18 mouse cellular contexts compared by ENCODE assay signal in genomic region chr2:146477491-146477890, GRCm38 (mm10).
"Had no signal": no experiment of that assay in that cellular context is flagged by ENCODE, and none has a peak within 500 bp of the region (broad histone marks: within the 10 kb centered on the region; RNA-seq: fewer than 3 reads in every experiment).

No protein-coding gene starts in this region.

- H3K4me1 ChIP-seq: limb, embryonic 15.5 days; midbrain, embryonic 12.5 days; midbrain, embryonic 15.5 days; neural tube, embryonic 12.5 days; neural tube, embryonic 15.5 days had no signal

- H3K9me3 ChIP-seq: limb, embryonic 12.5 days; limb, embryonic 15.5 days; midbrain, embryonic 12.5 days; midbrain, embryonic 15.5 days; neural tube, embryonic 12.5 days; neural tube, embryonic 15.5 days had no signal

- H3K36me3 ChIP-seq: limb, embryonic 12.5 days; limb, embryonic 15.5 days; midbrain, embryonic 15.5 days had no signal

- H3K4me3 ChIP-seq: limb, embryonic 12.5 days; limb, embryonic 15.5 days; midbrain, embryonic 12.5 days; midbrain, embryonic 15.5 days; neural tube, embryonic 12.5 days; neural tube, embryonic 15.5 days had no signal

- DNase-seq: kidney, postnatal 14 days; kidney, postnatal 4 days; left cerebral cortex, postnatal 4 days; liver, postnatal 0 days; lung, embryonic 14.5 days; right cerebral cortex, adult 18-20 months; right cerebral cortex, postnatal 14 days; right cerebral cortex, postnatal 4 days; thymus, postnatal 36 days had no signal

- H3K27ac ChIP-seq: limb, embryonic 12.5 days; limb, embryonic 15.5 days; liver, embryonic 14.5 days; macrophage; midbrain, embryonic 12.5 days; midbrain, embryonic 15.5 days; neural tube, embryonic 12.5 days; neural tube, embryonic 15.5 days; stomach, postnatal 0 days had no signal

- H3K27me3 ChIP-seq: limb, embryonic 12.5 days; limb, embryonic 15.5 days; midbrain, embryonic 12.5 days; midbrain, embryonic 15.5 days; neural tube, embryonic 12.5 days; neural tube, embryonic 15.5 days had no signal
